Mouse (Mus musculus) embryonic facial prominence, embryonic 12.5 days (tissue): ENCODE data around the gene Ptpdc1. TPM values are rescaled to one million over a fixed set of nuclear protein-coding genes. Genes with fewer than 3 reads are reported as not detected.

Experiments used
- ATAC-seq: fragments of 200-750 bp; cut with Nextera tagmentation; 2 replicates; pipeline ENCODE4 v1.8.0; 2017; ENCODE audit not compliant: insufficient number of reproducible peaks, insufficient read depth, low FRiP score, low TSS enrichment
- H3K27ac ChIP-seq: fragments of 300-500 bp; sonication (generic); 2 replicates; pipeline ENCODE4 v1.5.1; 2016; ENCODE audit warnings: mild to moderate bottlenecking
- H3K27me3 ChIP-seq: fragments of 300-500 bp; sonication (generic); 2 replicates; pipeline ENCODE4 v1.6.1; 2016; ENCODE audit warnings: mild to moderate bottlenecking, moderate library complexity
- H3K36me3 ChIP-seq: fragments of 300-500 bp; sonication (generic); 2 replicates; pipeline ENCODE4 v1.6.1; 2016; ENCODE audit warnings: mild to moderate bottlenecking
- H3K4me1 ChIP-seq: fragments of 300-500 bp; sonication (generic); 2 replicates; pipeline ENCODE4 v1.6.1; 2016
- H3K4me2 ChIP-seq: fragments of 300-500 bp; sonication (generic); replicated peaks from 2 replicates; pipeline ENCODE4 v1.6.1; 2016; ENCODE audit warnings: mild to moderate bottlenecking, moderate library complexity
- H3K4me3 ChIP-seq: fragments of 300-500 bp; sonication (generic); 2 replicates; pipeline ENCODE4 v1.5.1; 2016; ENCODE audit warnings: mild to moderate bottlenecking
- H3K9ac ChIP-seq: fragments of 300-500 bp; sonication (generic); 2 replicates; pipeline ENCODE4 v1.6.1; 2016; ENCODE audit warnings: mild to moderate bottlenecking, moderate library complexity
- H3K9me3 ChIP-seq: fragments of 300-500 bp; sonication (generic); 2 replicates; pipeline ENCODE4 v1.6.1; 2016; ENCODE audit warnings: mild to moderate bottlenecking, moderate library complexity
- WGBS: fragments of 180-500 bp; shearing (Covaris S2); methylation state at CpG from one replicate; pipeline ENCODE4 v1.1.7; 2016; 5-methylcytosine and 5-hydroxymethylcytosine counted together
- polyA plus RNA-seq: library from polyadenylated mRNA; unstranded; fragments of >200 nt; fragmentation: Nextera tagmentation; extraction: Ambion mirVana; gene quantifications from 2 replicates; pipeline ENCODE4 v1.2.1, GENCODE M21; 2016

Gene Ptpdc1
- polyA plus RNA-seq, 1 experiment from 2014 or later, result 25.3 TPM

DNA sequence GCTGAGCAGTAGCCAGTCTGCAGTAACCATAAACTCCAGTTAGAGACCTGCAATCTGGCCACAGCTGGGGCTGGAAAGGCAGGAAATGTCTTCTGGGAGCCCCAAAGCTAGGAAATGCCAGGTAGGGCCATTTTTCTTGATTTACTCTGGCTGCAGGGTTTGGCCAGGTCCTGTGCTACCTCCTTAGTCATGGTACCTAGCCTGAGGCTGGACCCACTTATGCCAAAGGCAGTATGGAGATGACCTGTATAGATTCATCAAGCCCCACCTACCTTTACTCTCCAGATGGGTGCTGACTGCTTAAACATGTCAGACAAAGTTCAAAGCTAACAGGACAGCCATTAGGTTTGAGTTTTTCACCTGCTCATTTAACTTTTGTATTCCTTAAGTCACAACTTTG is 7.7 kb downstream of the Ptpdc1 start:
- Histone ChIP-seq H3K4me1 (peaks cover 13% of the 10 kb centered on the region), H3K4me3 (no peak overlapping the region), H3K4me2 (no peak overlapping the region), H3K9me3 (peaks cover 9% of the 10 kb centered on the region; the same call in 1 of the 2 replicates), H3K9ac (no peak overlapping the region), H3K36me3 (no peaks in the 10 kb centered on the region), H3K27ac (peak overlapping the region; percentile 47), H3K27me3 (no peaks in the 10 kb centered on the region)
- no peak for ATAC-seq

GRCm38 (mm10) chr13:48614525-48614924 is 10.9 kb downstream of the Ptpdc1 start:
- Histone ChIP-seq H3K4me2 (no peak overlapping the region), H3K4me3 (no peak overlapping the region), H3K9ac (no peak overlapping the region), H3K36me3 (no peaks in the 10 kb centered on the region), H3K4me1 (peaks cover 13% of the 10 kb centered on the region), H3K27ac (no peak overlapping the region), H3K27me3 (no peaks in the 10 kb centered on the region), H3K9me3 (peaks cover 9% of the 10 kb centered on the region; the same call in 1 of the 2 replicates)
- 94% methylated on average over 2 of the region's 2 CpGs for WGBS
- no peak for ATAC-seq

DNA sequence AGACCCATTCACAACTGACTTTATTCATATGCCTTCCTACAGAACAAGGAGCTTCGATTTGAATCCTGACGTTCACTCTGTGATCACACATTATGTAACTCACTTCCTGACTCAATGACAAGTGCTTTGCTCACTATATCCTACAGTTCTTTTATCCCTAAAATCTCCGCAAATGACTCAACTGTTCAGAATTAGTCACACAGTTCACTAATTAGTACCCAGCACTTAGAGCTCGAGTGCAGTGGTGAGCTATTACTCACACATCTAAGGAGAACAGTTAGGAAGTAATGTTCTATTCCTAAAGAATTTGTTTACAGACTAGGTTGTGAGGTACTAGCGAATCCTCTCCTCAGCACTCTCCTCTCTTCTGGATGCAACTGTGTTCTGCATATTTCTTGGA is 16.4 kb downstream of the Ptpdc1 start:
- 73% methylated on average over 5 of the region's 5 CpGs for WGBS
- 0 out of 2 replicates have a peak, but pooled peaks cover 7% of the 10 kb centered on the region for H3K36me3 ChIP-seq
- no peaks in the 10 kb centered on the region for H3K27me3 ChIP-seq
- H3K4me3 ChIP-seq, result no peak overlapping the region
- no peaks in the 10 kb centered on the region for H3K4me1 ChIP-seq
- H3K4me2 ChIP-seq, result no peak overlapping the region
- no peak for ATAC-seq
- H3K9ac ChIP-seq, result no peak overlapping the region
- H3K27ac ChIP-seq, result no peak overlapping the region
- H3K9me3 ChIP-seq, result no peaks in the 10 kb centered on the region

GRCm38 (mm10) chr13:48604591-48604990 is 20.9 kb downstream of the Ptpdc1 start:
- Histone ChIP-seq H3K9me3 (no peaks in the 10 kb centered on the region), H3K4me1 (no peaks in the 10 kb centered on the region), H3K27me3 (no peaks in the 10 kb centered on the region), H3K9ac (no peak overlapping the region), H3K4me3 (no peak overlapping the region), H3K27ac (no peak overlapping the region), H3K36me3 (peaks cover 11% of the 10 kb centered on the region; the same call in 1 of the 2 replicates), H3K4me2 (no peak overlapping the region)
- no peak for ATAC-seq
- WGBS, result 81% methylated on average over 5 of the region's 5 CpGs

- Histone ChIP-seq H3K9me3 (no peaks in the 10 kb centered on the region), H3K4me3 (no peak overlapping the region), H3K4me2 (no peak overlapping the region), H3K27ac (no peak overlapping the region), H3K9ac (no peak overlapping the region), H3K4me1 (no peaks in the 10 kb centered on the region), H3K36me3 (peaks cover 11% of the 10 kb centered on the region; the same call in 1 of the 2 replicates), H3K27me3 (no peaks in the 10 kb centered on the region)
- ATAC-seq, result no peak
- 86% methylated on average over 3 of the region's 3 CpGs for WGBS
Measured at GRCm38 (mm10) chr13:48603296-48603695, 22.2 kb downstream of the Ptpdc1 start.

DNA sequence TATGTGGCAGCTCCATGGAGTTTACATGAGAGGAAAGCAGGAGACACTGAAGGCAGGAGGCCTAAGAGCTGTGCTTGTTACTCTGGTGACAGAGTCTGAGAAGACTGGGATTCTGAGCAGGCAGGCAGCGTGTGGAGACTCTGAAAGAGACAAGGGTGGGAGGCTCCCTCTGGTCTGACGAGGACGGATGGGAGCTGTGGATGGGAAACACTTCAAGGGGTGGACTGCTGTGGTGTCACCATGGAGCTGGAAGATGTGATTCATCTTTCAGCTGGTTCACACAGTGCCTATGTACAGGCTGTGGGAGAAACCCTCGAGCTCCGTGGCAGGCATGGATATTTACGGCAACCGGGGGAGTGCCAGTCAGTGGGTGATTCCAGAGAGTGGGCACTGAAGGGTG is 30.9 kb downstream of the Ptpdc1 start:
- Histone ChIP-seq H3K27ac (peak overlapping the region; percentile 0; the same call in 1 of the 2 replicates), H3K4me1 (peaks cover 9% of the 10 kb centered on the region), H3K4me2 (no peak overlapping the region), H3K9ac (no peak overlapping the region), H3K9me3 (no peaks in the 10 kb centered on the region), H3K4me3 (no peak overlapping the region), H3K36me3 (peaks cover 10% of the 10 kb centered on the region), H3K27me3 (no peaks in the 10 kb centered on the region)
- no peak for ATAC-seq
- 76% methylated on average over 7 of the region's 7 CpGs for WGBS

DNA sequence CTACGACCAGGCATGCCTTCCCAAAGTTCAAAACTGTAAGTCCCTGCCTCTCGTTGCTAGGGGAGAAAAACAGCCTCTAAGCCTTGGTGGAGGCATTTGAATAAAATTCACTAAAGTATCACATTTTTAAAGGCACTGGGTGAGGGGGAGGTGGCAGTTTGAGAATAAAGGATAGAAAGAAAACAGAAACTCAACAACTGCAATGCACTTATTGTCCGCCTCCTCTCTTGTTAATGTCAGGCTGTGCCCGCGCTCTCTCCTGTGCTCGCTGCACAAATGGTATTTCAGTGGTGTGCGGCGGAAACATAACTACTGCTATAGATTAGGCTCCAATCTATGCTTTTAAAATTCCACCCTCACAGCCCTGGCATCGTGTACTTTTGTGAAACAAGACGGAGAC is 31.4 kb downstream of the Ptpdc1 start:
- ATAC-seq, result no peak
- Histone ChIP-seq H3K27me3 (no peaks in the 10 kb centered on the region), H3K4me1 (peaks cover 9% of the 10 kb centered on the region), H3K4me3 (no peak overlapping the region), H3K4me2 (no peak overlapping the region), H3K9ac (no peak overlapping the region), H3K27ac (peak overlapping the region; percentile 0; the same call in 1 of the 2 replicates), H3K36me3 (peaks cover 11% of the 10 kb centered on the region), H3K9me3 (no peaks in the 10 kb centered on the region)
- 55% methylated on average over 10 of the region's 10 CpGs for WGBS

DNA sequence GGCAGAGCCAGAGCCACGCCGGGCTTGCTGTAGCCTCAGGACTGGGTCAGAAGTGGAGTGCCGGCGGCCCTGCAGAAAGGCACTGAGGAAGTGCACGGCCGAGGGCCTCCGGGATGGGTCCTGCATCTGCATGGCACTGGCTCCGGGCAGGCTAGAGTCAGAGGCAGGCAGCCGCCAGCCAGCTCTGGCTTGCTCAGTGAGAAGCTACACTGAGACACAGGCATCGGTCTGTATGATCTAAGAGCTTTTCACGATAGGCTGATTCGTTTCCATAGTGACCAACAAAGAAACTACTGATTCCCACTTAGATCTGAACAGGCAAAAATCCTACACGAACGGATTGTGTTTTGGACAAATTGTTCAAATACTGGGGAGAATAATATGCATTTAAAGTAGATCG is 32.3 kb downstream of the Ptpdc1 start:
- 0 out of 2 replicates have a peak overlapping the region, but pooled peaks have one; percentile 30 for H3K27ac ChIP-seq
- H3K4me2 ChIP-seq, result peak overlapping the region; percentile 13; the same call in 1 of the 2 replicates
- H3K27me3 ChIP-seq, result no peaks in the 10 kb centered on the region
- peaks cover 15% of the 10 kb centered on the region for H3K36me3 ChIP-seq
- WGBS, result 33% methylated on average over 15 of the region's 15 CpGs
- H3K9ac ChIP-seq, result 0 out of 2 replicates have a peak overlapping the region, but pooled peaks have one; percentile 27
- H3K4me1 ChIP-seq, result peaks cover 9% of the 10 kb centered on the region
- peak; percentile 88 for ATAC-seq
- H3K4me3 ChIP-seq, result no peak overlapping the region
- no peaks in the 10 kb centered on the region for H3K9me3 ChIP-seq

DNA sequence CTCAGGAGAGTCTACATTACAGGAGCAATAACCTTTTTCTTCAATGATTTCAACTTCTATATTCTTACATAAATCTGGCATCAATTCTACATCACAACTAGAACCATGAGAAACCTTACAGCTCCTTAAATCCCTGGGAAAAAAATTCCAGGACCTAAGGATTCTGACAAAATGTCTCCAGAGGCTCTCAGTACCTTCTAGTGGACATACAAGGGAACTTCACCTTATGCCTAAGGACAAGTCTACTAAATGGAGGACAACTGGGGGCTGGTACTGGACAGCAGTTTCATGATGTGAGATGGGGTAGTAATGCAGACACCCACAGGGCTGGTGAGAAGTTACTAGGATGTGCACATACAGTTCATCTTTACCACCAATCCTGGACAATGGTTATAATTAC is 34.7 kb downstream of the Ptpdc1 start:
- Histone ChIP-seq H3K27ac (no peak overlapping the region), H3K4me1 (peaks cover 9% of the 10 kb centered on the region), H3K4me3 (no peak overlapping the region), H3K36me3 (peaks cover 24% of the 10 kb centered on the region), H3K9ac (no peak overlapping the region), H3K4me2 (no peak overlapping the region), H3K9me3 (no peaks in the 10 kb centered on the region), H3K27me3 (no peaks in the 10 kb centered on the region)
- no peak for ATAC-seq

- H3K9me3 ChIP-seq, result no peaks in the 10 kb centered on the region
- 85% methylated on average over 11 of the region's 11 CpGs for WGBS
- H3K9ac ChIP-seq, result no peak overlapping the region
- H3K4me2 ChIP-seq, result no peak overlapping the region
- H3K27ac ChIP-seq, result no peak overlapping the region
- no peaks in the 10 kb centered on the region for H3K27me3 ChIP-seq
- no peak for ATAC-seq
- H3K4me3 ChIP-seq, result no peak overlapping the region
- H3K36me3 ChIP-seq, result peaks cover 36% of the 10 kb centered on the region
- H3K4me1 ChIP-seq, result no peaks in the 10 kb centered on the region
Measured at GRCm38 (mm10) chr13:48587354-48587753, 38.1 kb downstream of the Ptpdc1 start.

GRCm38 (mm10) chr13:48586496-48586895 is 39.0 kb downstream of the Ptpdc1 start:
- no peak overlapping the region for H3K4me2 ChIP-seq
- no peaks in the 10 kb centered on the region for H3K4me1 ChIP-seq
- H3K36me3 ChIP-seq, result peaks cover 35% of the 10 kb centered on the region
- no peaks in the 10 kb centered on the region for H3K9me3 ChIP-seq
- H3K4me3 ChIP-seq, result no peak overlapping the region
- 88% methylated on average over 9 of the region's 9 CpGs for WGBS
- H3K9ac ChIP-seq, result no peak overlapping the region
- no peak for ATAC-seq
- no peaks in the 10 kb centered on the region for H3K27me3 ChIP-seq
- H3K27ac ChIP-seq, result no peak overlapping the region

DNA sequence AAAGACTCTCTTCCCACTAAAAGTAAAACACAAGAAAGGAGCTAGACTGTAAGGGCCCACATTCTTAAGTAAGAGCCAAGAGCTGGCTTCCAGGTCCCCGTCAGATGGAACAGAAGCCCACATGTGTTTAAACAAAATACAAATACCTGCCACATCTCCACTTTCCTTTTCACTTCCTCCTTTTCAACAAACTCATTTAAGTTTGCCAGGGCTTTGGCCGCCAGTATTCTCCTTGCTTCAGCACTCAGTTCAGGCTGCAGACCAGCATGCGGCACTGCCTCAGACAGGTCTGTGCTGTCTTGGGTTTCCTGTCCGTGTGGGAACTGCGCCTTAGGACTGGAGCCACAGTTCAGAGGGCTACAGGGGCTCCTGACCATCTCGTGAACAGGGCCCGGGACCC is 39.7 kb downstream of the Ptpdc1 start:
- H3K27ac ChIP-seq, result no peak overlapping the region
- H3K4me3 ChIP-seq, result no peak overlapping the region
- no peak overlapping the region for H3K4me2 ChIP-seq
- 78% methylated on average over 7 of the region's 7 CpGs for WGBS
- no peaks in the 10 kb centered on the region for H3K27me3 ChIP-seq
- no peaks in the 10 kb centered on the region for H3K4me1 ChIP-seq
- no peak overlapping the region for H3K9ac ChIP-seq
- H3K36me3 ChIP-seq, result peaks cover 35% of the 10 kb centered on the region
- no peak for ATAC-seq
- H3K9me3 ChIP-seq, result no peaks in the 10 kb centered on the region
